Mouse (Mus musculus): ENCODE results near the gene Bmt2.

DNA sequence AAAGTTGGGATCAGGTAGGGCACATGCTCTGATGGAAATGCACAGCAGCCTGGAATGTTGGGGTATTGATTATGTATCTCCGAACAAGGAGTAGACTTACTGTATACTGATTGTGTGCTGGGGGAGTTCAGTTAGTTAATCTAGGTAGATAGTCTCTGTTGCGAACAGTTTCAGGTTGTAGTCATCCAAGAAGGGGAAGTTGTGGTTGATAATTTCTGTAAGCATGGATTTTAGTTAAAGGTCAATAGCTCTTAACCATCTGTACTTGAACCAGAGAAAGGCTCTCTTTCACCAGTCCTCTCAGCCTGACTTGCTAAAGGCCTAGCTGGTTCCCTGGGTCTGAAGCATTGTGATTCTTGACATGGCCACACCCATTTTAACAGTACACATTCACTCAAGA lies 66.9 kb downstream of the Bmt2 start:
- TF ChIP-seq CTCF (IDR thresholded peaks at IDR 0.05; ENCODE audit: borderline replicate concordance, extremely low read depth, insufficient read depth, insufficient read length) (no peak), POLR2A (IDR thresholded peaks at IDR 0.05; ENCODE audit: borderline replicate concordance, extremely low read depth, insufficient read depth, insufficient read length, poor library complexity, severe bottlenecking) (no peak)
